Mouse (Mus musculus): ENCODE measurements at regions not wholly inside any gene's neighbourhood (a gene's known extent, or its start where the extent isn't known, plus 50 kb on each side); places are given as distances from the start of the nearest gene placed in this dataset.

DNA sequence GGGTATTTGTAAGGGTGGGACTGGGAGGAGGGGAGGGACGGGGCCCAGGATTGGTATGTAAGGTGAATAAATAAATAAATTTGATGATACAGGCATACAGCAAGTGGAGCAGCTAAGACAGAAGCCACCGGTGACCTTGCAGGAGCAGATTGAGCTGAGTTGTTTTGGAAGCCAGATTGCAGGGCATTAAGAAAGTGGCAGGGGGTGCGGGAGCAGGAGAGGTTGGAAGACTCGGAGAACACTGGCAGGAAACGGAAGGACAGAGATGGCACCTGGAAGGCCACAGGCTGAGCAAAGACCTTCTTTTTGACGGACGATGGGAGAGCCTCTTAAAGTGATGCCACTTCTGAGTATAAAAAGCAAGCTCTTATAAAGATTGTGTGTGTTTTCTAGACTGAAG lies 94.3 kb downstream of the Ephb3 start:
- no peak for TF ChIP-seq POLR2A (IDR thresholded peaks at IDR 0.05; ENCODE audit: control insufficient read depth, extremely low read depth, insufficient read depth, low read length, poor library complexity)
- WGBS: 93% methylated on average over 7 of the region's 7 CpGs
- Histone ChIP-seq H3K27ac (ENCODE audit: control insufficient read depth, insufficient read depth, low read length) (no peak overlapping the region), H3K36me3 (ENCODE audit: control insufficient read depth, insufficient read depth, low read length) (no peaks in the 10 kb centered on the region), H3K4me1 (replicated peaks; ENCODE audit: control insufficient read depth, insufficient read depth, low read length) (no peaks in the 10 kb centered on the region), H3K4me3 (ENCODE audit: control insufficient read depth, insufficient read depth, low read length) (no peak overlapping the region), H3K27me3 (ENCODE audit: control insufficient read depth, insufficient read depth, low read length) (no peaks in the 10 kb centered on the region)
- no peak for DNase-seq

DNA sequence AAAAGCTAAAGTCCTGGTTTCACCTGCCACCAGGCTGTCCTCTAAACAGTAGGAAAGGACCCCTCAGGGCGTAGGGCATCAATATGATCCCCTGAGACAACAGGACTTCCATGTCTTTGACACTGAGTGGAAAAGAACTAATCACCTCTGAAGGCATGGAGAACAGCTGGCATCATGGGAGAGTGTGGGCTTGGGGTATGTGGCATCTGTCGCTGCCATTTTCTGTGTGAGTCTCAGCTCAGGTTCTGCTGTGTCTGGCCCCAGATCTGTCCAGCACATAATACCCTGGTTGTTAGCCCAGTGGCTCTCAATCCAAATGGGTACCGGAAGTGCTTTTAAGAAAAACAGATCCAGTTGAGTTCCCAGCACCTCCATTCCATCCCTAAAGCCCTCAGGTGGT lies 101.3 kb downstream of the Ephb3 start:
- Histone ChIP-seq H3K27ac (ENCODE audit: control insufficient read depth, insufficient read depth, low read length) (no peak overlapping the region), H3K36me3 (ENCODE audit: control insufficient read depth, insufficient read depth, low read length) (no peaks in the 10 kb centered on the region), H3K4me3 (ENCODE audit: control insufficient read depth, insufficient read depth, low read length) (no peak overlapping the region), H3K27me3 (ENCODE audit: control insufficient read depth, insufficient read depth, low read length) (no peaks in the 10 kb centered on the region), H3K4me1 (replicated peaks; ENCODE audit: control insufficient read depth, insufficient read depth, low read length) (peaks cover 5% of the 10 kb centered on the region)
- 87% methylated on average over 3 of the region's 3 CpGs for WGBS
- DNase-seq: no peak
- TF ChIP-seq CTCF (IDR thresholded peaks at IDR 0.05; ENCODE audit: borderline replicate concordance, control insufficient read depth, extremely low read depth, insufficient read depth, low read length, poor library complexity) (no peak), POLR2A (IDR thresholded peaks at IDR 0.05; ENCODE audit: control insufficient read depth, extremely low read depth, insufficient read depth, low read length, poor library complexity) (no peak)

DNA sequence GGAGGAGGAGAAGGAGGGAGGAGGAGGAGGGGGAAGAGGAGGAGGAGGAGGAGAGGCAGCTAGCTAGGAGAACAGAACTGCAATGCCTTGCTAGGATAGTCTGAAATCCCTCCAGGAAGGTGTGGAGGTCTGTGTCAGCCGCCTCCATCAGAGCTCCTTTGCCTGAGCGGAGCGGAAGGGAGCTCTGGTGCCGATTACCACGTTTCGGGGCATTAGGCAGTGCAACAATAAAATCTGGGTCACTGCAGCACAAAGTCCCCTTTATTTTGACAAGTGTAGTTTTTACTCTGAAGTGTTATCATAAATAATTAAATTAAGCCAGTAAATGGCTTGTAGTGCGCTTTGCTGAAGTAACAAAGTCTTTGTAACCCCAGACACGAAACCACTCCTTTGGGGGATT lies 104.0 kb downstream of the Ephb3 start:
- Histone ChIP-seq H3K36me3 (ENCODE audit: control insufficient read depth, insufficient read depth, low read length) (no peaks in the 10 kb centered on the region), H3K27me3 (ENCODE audit: control insufficient read depth, insufficient read depth, low read length) (no peaks in the 10 kb centered on the region)
- 95% methylated on average over 8 of the region's 8 CpGs for WGBS

DNA sequence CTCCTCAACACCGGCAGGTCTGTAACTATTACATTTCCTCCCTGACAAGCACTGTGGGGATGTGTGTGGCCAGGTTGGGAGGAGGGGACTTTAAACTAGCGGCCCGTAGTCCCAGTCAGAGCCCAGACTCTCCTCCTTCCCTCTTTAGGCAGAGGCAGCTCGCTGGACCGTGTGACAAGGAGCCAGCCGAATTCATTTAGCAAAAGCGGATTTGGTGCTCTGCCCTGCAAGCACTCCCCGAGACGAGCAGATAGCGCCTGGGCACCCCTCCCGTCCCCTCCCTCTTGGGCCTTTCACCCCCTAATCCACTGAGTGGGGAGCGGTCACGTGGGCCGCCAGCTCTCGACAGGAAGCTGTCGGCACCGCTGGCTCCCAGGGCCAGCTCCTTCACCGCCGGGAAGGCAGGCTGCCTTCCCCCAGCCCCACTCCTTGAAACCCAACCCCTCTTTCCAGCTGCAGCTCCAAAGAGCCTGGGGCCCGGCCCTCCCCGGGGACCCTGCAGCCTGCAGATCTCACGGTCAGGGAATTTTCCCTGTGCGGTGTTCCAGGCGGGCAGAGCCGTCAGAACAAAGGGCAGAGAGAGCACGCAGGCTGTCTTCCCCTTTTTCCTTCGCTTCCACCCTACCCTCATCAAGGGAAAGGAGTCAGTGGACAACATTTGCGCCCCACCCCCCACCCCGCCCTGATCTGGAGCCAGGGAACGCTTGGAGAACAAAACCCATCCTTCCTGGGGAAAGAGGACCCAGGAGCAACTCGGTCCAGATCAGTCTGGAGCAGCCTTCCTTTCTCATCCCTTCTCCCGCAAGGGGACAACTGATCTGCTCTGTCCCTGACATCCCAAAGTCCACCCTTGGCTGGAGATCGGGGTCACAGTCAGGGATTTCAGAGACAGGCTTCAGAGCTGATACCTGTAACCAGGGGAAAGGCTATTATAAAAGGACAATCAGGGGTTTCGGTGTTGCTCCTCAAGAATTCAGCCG lies 106.4 kb downstream of the Ephb3 start:
- DNase-seq: peak; percentile 81
- no peak overlapping the region for H3K27ac ChIP-seq (ENCODE audit: control insufficient read depth, insufficient read depth, low read length)
- no peaks in the 10 kb centered on the region for H3K36me3 ChIP-seq (ENCODE audit: control insufficient read depth, insufficient read depth, low read length)
- H3K4me1 ChIP-seq (replicated peaks; ENCODE audit: control insufficient read depth, insufficient read depth, low read length): peaks cover 5% of the 10 kb centered on the region
- 0 out of 2 replicates have a peak, but pooled peaks have one; percentile 40 for TF ChIP-seq POLR2A (IDR thresholded peaks at IDR 0.05; ENCODE audit: control insufficient read depth, extremely low read depth, insufficient read depth, low read length, poor library complexity)
- TF ChIP-seq CTCF (IDR thresholded peaks at IDR 0.05; ENCODE audit: borderline replicate concordance, control insufficient read depth, extremely low read depth, insufficient read depth, low read length, poor library complexity): no peak; the same call in 1 of the 2 replicates
- WGBS: 18% methylated on average over 35 of the region's 35 CpGs
- H3K4me3 ChIP-seq (ENCODE audit: control insufficient read depth, insufficient read depth, low read length): peak overlapping the region; percentile 40
- H3K27me3 ChIP-seq (ENCODE audit: control insufficient read depth, insufficient read depth, low read length): no peaks in the 10 kb centered on the region

More for the DNA sequence above, 104.0 kb downstream of the Ephb3 start:
- no peak overlapping the region for H3K27ac ChIP-seq (ENCODE audit: control insufficient read depth, insufficient read depth, low read length)
- H3K4me1 ChIP-seq (replicated peaks; ENCODE audit: control insufficient read depth, insufficient read depth, low read length): peaks cover 5% of the 10 kb centered on the region
- H3K4me3 ChIP-seq (ENCODE audit: control insufficient read depth, insufficient read depth, low read length): no peak overlapping the region
- TF ChIP-seq POLR2A (IDR thresholded peaks at IDR 0.05; ENCODE audit: control insufficient read depth, extremely low read depth, insufficient read depth, low read length, poor library complexity): no peak
- no peak for TF ChIP-seq CTCF (IDR thresholded peaks at IDR 0.05; ENCODE audit: borderline replicate concordance, control insufficient read depth, extremely low read depth, insufficient read depth, low read length, poor library complexity)
- no peak for DNase-seq

GRCm38 (mm10) chr16:21311781-21312180 lies 107.2 kb downstream of the Ephb3 start:
- no peak for DNase-seq
- TF ChIP-seq POLR2A (IDR thresholded peaks at IDR 0.05; ENCODE audit: control insufficient read depth, extremely low read depth, insufficient read depth, low read length, poor library complexity) (no peak), CTCF (IDR thresholded peaks at IDR 0.05; ENCODE audit: borderline replicate concordance, control insufficient read depth, extremely low read depth, insufficient read depth, low read length, poor library complexity) (no peak)
- Histone ChIP-seq H3K27ac (ENCODE audit: control insufficient read depth, insufficient read depth, low read length) (no peak overlapping the region), H3K36me3 (ENCODE audit: control insufficient read depth, insufficient read depth, low read length) (no peaks in the 10 kb centered on the region), H3K27me3 (ENCODE audit: control insufficient read depth, insufficient read depth, low read length) (no peaks in the 10 kb centered on the region), H3K4me1 (replicated peaks; ENCODE audit: control insufficient read depth, insufficient read depth, low read length) (peaks cover 5% of the 10 kb centered on the region), H3K4me3 (ENCODE audit: control insufficient read depth, insufficient read depth, low read length) (no peak overlapping the region)

DNA sequence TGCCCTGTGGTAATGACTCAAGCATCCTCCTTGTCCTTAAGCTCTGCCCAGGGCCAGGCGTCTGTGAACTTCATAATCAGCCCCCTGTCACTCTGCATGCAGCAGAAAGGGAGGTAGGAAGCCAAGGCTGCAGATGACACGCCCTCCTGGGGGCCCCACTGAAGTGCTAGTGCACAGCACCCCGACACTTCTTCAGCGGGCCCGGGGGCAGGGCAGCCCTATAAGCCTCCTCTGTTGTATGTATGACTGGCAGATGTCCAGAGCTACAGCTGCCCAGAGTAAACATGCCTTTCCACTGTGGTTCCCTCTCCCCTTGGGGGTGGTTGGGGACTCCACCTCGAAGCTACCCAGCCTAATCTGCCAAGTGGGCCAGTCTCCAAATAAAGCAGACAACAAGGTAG lies 107.2 kb upstream of the Vps8 start:
- Histone ChIP-seq H3K27me3 (ENCODE audit: control insufficient read depth, insufficient read depth, low read length) (no peaks in the 10 kb centered on the region), H3K4me1 (replicated peaks; ENCODE audit: control insufficient read depth, insufficient read depth, low read length) (no peaks in the 10 kb centered on the region), H3K4me3 (ENCODE audit: control insufficient read depth, insufficient read depth, low read length) (no peak overlapping the region), H3K27ac (ENCODE audit: control insufficient read depth, insufficient read depth, low read length) (no peak overlapping the region), H3K36me3 (ENCODE audit: control insufficient read depth, insufficient read depth, low read length) (no peaks in the 10 kb centered on the region)
- no peak for TF ChIP-seq POLR2A (IDR thresholded peaks at IDR 0.05; ENCODE audit: control insufficient read depth, extremely low read depth, insufficient read depth, low read length, poor library complexity)
- no peak for TF ChIP-seq CTCF (IDR thresholded peaks at IDR 0.05; ENCODE audit: borderline replicate concordance, control insufficient read depth, extremely low read depth, insufficient read depth, low read length, poor library complexity)
- WGBS: 50% methylated on average over 6 of the region's 6 CpGs
- DNase-seq: no peak

Data from thymus, adult 2 months (tissue).